Mouse (Mus musculus) ovary, postnatal 14 days (tissue): ENCODE measurements at regions not wholly inside any gene's neighbourhood (a gene's known extent, or its start where the extent isn't known, plus 50 kb on each side); places are given as distances from the start of the nearest gene placed in this dataset.
"Not testable (repeated sequence)": the region's sequence is repeated elsewhere in the genome, so short reads cannot be mapped to it uniquely, and the experiment has no call there.

Experiments used
- DNase-seq: peaks from one replicate; pipeline ENCODE4 v3.0.0; 2022; ENCODE audit warnings: low spot score

GRCm38 (mm10) chr11:22420003-22420723, 78.1 kb upstream of the Ehbp1 start:
- no peak for DNase-seq

DNA sequence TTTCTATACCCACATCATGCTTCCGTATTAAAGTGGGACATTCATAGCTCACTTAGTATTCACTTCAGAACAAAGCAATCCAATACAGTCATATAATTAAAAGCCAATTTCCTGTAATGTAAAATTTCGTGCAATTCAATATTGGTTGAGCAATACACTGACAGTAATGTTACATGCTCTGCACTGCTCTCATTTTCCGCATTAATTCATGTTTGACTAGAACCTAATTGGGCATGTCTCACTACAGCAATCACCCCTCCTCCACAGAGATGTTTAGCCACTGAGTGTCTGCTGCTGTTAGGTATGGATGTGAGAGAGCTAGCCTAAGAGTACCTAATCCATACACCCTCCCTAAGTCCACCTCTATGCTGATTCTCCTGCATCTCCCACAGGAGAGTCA, 79.7 kb upstream of the Ehbp1 start:
- DNase-seq = no peak

GRCm38 (mm10) chr11:22437140-22437850, 74.6 kb upstream of the Tmem17 start:
- peak; percentile 22 for DNase-seq

DNA sequence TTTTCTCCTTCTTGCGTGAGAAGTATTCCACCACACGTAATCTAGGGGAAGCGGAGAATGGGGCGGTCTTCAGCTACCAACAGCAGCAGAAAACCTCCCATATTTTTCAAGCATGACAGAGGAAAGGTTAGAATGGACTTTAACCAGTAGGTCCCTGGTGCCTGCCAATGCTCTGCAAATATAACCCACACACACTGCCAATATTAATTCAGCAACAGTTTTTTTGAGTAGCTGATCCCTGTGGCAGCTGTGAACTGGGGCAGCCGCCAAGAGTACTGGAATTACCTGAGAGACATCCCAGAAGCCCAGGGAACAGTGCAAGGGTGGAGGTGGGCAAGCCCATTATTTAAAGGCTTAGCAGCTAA, 74.1 kb upstream of the Tmem17 start:
- DNase-seq = no peak

DNA sequence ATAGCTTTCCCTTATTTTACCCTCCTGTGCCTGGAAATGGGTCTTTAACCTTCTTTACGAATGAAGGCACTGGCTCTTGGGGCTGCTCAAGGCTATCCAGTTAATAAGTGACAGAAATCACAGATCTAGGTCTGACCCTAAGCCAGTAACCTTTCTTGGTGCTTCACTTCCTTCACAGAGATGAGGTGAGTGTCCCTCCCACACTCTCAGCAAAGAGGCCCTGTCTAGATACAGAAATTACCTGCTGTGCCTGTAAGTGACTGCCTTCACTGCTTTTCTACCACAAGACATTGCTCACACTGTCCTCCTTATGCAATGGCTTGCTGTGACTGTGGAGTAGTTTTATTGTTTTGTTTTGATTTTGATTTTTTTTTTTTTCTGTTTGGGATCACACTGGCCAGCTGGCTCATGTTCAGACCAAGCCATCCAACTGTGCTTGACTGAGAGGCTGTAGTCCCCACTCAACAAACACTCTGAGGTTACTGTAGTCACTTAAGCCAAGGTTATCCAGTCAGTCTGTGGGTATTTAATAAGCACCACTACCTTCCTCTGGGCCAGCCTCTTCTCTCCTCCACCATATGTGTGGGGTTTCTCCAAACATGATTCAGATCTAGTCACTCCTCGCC, 73.3 kb upstream of the Tmem17 start:
- DNase-seq = no peak

GRCm38 (mm10) chr11:22440521-22440920, 71.4 kb upstream of the Tmem17 start:
- DNase-seq = no peak

GRCm38 (mm10) chr11:22453161-22453560, 58.7 kb upstream of the Tmem17 start:
- no peak for DNase-seq

DNA sequence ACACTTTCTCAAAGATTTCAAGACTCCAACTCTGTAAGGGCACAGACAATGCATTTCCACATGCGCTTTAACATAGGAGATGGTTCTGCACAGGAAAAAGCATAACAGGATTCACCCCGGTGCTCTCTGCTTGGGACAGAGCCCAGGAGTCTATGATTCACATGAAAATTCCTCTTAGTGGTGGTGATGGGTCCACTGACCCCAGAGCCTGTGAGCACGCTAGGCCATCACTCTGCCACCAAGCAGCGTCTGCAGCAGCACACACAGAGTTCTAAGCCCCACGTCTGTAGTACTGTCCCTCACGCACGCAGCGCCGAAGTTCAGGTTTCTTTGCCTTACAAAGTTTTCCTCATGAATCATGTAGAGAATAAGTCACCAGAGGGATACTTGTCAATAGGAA, 55.6 kb upstream of the Tmem17 start:
- DNase-seq = no peak

DNA sequence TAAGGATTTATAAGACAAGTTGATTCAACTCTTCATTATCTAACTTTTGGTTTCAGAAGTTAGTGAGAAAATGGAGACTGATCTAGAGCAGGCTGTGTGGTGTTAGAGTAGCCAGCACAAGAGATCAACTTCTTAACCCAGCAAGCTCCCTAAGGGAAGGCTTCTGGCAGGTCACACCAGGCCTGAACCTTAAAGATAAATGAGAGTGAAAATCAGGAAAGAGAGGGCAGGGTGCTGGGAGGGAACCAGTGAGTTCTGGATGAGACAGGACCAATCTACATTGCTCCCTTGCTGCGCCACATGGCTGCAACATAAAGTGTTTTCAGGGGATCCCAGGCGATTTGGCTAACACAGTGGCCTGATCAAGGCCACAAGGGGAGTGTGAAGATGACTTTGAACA, 54.7 kb upstream of the Tmem17 start:
- no peak for DNase-seq

DNA sequence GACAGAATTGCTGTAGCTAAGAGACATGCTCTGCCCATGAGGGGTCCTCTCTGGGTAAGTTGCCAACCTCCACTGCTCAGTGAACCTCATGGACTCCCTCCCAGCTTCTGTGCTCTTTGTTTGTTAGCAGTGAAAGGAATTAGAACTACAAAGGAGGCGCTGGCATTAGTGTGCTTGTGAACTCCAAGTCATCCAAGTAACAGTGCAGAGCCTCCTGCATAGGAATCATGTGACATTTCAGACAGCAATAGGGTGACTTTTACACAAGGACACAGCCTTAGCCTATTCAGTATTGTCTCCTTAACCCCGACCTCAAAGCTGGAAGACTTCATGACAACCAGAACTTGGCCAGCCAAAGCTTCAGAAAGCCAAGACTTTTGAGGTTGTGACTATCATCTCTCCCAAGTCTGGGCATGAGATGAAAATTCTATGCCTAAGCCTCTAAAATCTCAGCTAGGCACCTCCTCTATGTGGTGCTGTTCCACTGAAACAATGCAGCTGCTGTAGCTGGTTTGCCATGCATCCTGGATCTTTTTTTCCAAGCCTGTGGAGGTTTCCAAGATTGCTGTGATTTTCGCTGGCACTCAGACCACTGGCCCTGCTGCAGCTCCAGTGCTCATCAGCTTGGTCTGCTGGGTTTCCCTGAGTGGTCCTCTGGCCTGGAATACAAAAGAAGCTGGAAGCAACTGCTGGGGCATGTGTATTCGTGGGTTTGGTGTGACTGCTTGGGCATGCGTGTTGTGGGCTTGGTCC, 52.8 kb upstream of the Tmem17 start:
- DNase-seq = no peak

GRCm38 (mm10) chr11:22461019-22461735, 50.7 kb upstream of the Tmem17 start:
- not testable (repeated sequence) for DNase-seq
